Mouse (Mus musculus): ENCODE data around the gene Clmp. TPM values are rescaled to one million over a fixed set of nuclear protein-coding genes. Genes with fewer than 3 reads are reported as not detected.

Clmp gene
- 0.12 TPM for total RNA-seq (2023)

DNA sequence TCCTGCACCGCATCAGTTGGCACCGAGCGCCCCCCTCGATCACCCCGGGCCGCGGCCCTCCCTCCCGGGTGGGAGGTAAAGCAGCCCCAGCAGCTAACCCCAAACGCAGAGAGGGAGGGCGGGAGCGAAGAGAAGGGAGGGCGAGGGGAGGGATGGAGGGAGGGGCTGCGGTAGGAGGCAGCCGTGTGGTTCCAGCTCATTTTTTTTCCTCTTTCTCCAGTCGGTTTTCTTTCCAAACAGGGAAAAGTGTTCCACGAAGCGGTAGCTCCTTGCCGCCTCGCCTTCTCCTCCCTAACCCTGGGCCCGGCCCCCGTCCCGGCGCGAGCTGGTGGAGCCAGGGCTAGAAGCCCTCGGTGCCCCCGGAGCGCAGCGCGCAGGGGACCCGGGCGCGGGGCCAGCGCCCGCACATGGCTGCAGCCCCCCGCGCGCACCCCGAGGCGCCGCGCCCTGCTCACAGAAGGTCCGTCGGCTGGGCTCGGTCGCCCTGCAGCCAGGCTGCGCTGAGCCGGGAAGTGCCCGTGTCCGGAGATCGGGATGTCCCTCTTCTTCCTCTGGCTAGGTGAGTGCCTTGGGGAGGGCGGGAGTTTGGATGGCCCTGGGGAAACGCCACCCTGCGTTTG is at the start of gene Clmp:
TSS of gene Clmp (plus strand) at position 162 of the 620 bp plus-strand sequence.

DNA sequence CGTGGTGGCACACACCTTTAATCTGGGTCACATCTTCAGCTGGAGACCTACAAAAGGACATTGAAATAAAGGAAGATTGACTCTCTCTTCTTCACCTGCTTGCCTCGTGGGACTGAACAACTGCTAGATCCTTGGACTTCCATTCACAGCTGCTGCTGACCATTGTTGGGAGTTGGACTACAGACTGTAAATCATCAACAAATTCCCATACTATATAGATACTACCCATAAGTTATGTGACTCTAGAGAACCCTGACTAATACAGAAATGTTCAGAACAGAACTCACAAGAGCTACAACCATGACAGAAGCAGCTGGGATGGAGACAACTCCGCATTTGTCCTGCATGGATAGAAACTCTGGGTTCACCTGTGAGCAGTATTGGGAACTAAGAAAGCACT is 15.4 kb upstream of the Clmp start, which contains the start of gene Gm21915:
TSS of gene Gm21915 (plus strand) at position 301 of the 400 bp plus-strand sequence.

DNA sequence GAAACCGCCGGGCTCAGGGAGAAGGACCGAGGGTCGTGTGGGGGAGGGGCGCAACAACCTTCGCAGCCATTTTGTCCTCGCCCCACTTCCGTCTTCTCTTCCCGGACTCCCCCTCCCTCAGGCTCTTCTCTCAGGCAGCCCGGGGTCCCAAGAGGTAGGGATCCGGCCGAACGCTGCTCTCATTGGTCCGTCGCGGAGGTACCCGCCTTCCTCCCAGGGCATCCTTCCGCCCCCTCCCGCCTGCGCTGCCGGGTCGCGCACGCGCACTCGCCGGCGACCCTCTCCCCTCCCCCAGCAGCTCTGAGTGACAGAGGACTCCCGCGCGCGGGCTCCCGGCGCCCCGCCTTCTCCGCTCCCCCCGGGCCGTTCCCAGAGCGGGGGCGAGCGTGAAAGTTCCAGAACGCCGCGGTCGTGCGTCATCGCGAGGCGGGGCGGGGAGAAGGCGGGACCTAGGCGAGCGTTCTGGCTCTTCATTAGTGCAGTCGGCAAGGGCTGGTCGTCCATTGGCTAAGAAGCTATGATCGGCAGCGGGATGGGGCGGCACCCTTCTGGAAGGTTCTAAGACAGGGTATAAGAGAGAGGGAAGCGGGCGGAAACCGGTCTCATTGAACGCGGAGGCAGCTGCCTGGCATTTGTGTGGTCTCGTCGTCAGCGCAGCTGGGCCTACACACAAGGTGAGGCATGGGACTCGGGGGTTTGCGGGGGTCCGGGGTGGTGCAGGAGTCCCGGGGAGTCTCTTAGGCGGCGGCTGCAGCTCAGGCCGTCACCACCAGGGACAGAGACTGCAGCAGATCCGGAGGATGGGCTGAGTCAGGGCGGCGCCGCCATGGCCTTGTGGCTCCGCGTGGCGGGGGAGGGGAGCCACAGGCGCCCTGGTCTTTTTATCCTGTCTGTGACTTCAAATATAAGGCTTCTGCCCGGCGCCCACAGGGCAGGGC is 115.2 kb downstream of the Clmp start, which contains the start of gene Hspa8:
TSS of gene Hspa8 (plus strand) at position 310 of the 938 bp plus-strand sequence.

Other genes with a start within 250 kb of the Clmp start
- 56.2 TPM for gene Gramd1b, start 154.6 kb upstream of the Clmp start, total RNA-seq (2023)
- not detected for gene Gm21915, start 15.3 kb upstream of the Clmp start, total RNA-seq (2023)
- gene Hspa8, start 115.0 kb downstream of the Clmp start, total RNA-seq (2023) = 1,538 TPM
- not detected for gene Bsx, start 188.2 kb downstream of the Clmp start, total RNA-seq (2023)

Measured in CD8-positive naive resting alpha-beta T cell, adult 57 days (primary cell).